Mouse (Mus musculus) embryo, embryonic 10.5 days (tissue): Measurements from ENCODE around the gene Ssr2.
A peak's percentile ranks its signal among the peaks of the same experiment; 100 is the strongest.
"Not testable (repeated sequence)": the region's sequence is repeated elsewhere in the genome, so short reads cannot be mapped to it uniquely, and the experiment has no call there.

Source experiments
- DNase-seq: peaks from one replicate; pipeline ENCODE4 v3.0.0-alpha.2; 2015; ENCODE audit warnings: low spot score

The Ssr2 gene

DNA sequence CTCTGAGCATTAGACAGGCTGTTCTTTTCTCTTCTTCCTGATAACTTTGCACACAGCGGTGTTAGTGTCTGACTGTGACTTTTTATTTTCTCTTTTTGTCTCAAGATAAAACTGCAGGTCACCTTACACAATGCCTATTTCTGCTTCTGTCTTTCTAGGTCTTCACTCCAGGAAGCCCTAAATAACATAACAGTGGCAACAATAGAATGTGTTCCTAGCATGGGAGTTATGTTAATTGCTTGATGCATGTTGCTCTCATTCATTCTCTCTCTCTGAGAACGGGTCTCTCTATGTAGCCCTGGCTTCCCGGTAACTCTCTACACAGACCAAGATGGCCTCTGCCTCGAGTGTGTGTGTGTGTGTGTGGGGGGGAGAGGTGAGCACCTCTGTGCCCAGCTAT lies 26.8 kb downstream of the Ssr2 start:
- DNase-seq: no peak

DNA sequence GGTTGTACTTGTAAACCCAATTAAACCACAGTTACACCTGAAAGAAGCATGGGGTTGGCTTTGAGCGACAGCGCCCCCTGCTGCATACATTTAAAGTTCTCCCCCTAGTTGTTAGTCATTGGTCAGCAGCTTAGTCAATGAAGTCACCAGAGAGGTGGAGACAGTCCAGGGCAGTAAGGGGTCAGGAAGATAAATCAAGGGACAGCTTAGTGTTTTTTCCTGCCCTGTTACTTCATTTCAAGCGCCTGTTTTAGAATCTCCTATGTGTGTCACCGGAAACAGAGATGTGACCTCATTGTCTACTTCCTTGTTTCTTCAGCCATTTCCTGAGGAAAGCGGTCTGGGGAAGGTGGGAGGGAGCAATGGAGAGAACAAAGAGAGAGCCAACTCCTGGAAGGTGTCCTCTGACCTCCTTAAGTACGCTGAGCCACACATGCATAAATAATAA lies 28.1 kb downstream of the Ssr2 start:
- peak; percentile 79 for DNase-seq

DNA sequence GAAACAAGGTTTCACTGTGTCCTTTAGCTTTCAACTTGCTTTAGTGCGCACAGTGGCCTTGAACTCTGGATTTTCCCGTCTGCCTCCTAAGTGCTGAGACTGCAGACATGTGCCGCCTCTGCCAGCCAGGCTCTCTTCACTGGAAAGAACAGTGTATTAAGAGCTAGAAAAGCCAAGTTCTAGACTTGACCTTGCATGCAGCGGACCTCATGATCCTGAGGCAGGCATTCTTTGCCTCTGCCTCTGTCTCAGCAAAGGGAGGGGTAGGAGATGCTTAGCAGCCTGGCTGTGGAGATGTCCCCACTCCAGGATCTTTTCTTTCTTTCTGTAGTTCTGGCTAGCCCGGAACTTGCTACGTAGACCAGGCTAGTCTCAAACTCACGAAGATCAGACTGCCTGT lies 29.2 kb downstream of the Ssr2 start:
- DNase-seq: no peak

DNA sequence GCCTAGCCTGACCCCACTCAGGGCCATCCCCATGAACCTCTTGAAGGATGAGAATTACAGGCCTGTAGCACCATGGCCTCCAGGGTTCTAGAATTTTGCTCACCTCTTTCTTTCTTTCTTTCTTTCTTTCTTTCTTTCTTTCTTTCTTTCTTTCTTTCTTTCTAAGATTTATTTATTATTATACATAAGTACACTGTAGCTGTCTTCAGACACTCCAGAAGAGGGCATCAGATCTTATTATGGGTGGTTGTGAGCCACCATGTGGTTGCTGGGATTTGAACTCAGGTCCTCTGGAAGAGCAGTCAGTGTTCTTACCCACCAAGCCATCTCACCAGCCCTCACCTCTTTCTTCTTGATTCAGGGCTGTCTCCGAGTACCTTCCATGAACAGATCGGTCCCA lies 30.0 kb downstream of the Ssr2 start, which contains the start of gene Arhgef2:
Arhgef2 (plus strand) TSS at position 301 of the 400 bp plus-strand sequence.
- DNase-seq: not testable (repeated sequence)

DNA sequence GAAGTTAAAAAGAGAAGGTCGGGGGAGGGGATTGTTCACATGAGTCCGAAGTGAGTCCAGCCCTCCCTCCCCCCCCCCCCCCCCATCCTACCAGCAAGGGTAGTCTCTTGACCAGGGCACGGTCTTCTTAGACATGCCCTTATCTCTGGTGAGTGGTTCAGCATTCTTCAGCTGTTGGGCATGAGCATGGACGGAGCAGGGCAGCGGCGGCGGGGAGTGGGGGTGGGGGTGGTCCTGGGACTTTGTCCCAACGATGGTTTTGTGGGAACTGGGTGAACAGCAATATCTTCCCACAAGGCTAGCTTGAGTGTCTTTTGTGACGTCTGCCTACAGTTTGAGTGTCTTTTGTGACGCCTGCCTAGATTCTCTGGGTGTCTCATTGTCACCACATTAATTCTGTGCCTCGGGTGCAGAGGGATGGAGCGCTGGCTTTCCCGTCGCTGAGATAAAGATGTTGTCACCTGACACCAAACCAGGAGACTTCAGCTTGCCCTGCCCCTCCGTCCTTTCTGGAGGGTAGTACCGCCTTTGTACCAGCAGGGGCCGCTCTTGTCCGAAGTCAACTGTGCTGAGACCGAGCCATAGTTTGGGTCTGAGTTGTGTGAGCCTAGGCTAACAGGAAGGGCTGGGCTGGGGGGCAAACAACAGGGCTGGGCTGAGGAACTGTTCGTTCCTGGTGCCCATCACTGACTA lies 31.5 kb downstream of the Ssr2 start:
- DNase-seq: peak; percentile 95

DNA sequence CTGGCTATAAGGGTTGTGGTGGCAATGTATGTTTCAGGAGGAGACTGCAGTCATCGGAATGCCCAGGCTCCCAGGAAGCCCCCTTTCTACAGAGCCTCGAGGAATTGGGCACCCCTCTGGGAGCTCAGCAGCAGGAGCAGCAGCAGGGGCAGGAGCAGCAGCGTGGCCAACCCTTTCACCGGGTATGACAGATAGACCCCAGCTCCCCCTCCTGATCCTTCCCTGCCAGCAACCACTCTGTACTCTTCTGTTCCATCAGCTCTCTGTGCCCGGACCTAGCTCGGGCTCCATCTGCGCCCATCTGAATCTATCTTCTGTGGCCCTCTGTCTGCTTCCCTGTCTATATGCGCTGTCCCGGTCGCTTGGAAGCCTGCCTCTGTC lies 32.1 kb downstream of the Ssr2 start:
- DNase-seq: no peak

DNA sequence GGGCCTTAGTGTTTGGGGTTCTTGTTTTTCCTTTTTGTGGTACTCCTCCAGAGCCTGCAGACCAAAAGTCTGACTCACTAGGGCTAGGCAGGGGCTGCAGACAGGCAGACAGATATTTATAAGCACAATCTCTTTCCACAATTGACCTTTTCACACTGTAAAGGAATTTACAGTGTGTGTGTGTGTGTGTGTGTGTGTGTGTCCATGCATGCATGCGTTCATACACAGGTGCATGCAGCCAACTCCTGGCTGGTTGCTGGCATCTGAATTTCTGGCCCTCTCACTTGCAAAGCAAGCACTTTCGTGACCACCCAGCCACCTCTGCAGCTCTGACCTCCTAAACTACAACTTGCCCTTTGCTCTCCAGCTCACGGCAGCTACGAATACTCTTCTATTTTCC lies 33.4 kb downstream of the Ssr2 start:
- no peak for DNase-seq

DNA sequence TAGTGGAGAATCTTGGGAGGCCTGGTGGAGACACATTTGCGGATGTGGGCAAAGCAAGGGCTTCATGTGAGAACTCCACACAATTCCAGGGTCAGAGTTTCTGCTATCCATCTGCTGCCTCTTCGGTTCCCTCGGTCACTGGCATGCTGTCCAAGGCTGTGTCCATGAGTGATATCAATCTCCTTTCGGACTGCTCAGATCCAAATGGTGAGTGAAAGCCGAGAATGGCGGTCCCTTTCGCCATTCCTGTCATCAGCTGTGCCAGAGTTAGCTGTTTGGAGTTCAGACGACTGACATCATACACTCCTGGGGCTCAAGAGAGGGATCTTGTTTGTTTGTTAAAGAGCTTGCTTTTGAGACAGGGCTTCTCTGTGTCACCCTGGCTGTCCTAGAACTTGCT lies 38.7 kb downstream of the Ssr2 start:
- DNase-seq: no peak

DNA sequence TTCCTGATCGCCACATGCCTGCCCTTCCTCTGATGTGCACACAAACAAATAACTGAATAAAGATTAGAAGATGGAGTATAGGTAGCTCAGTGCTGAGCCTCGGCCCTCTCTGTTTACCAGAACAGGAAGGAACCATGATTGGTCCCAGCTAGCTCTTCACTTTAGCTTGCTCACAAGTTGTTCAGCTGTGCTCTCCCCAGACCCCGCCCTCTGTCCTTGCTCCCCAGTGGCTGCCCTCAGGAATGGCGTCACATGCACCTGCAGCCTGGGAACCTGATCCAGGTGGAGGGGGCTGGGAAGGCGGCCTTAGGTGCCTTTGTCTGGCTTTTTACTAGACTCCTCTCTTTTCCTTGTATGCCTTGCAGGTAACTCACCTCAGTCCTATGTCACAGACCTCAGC lies 39.4 kb downstream of the Ssr2 start:
- no peak for DNase-seq

DNA sequence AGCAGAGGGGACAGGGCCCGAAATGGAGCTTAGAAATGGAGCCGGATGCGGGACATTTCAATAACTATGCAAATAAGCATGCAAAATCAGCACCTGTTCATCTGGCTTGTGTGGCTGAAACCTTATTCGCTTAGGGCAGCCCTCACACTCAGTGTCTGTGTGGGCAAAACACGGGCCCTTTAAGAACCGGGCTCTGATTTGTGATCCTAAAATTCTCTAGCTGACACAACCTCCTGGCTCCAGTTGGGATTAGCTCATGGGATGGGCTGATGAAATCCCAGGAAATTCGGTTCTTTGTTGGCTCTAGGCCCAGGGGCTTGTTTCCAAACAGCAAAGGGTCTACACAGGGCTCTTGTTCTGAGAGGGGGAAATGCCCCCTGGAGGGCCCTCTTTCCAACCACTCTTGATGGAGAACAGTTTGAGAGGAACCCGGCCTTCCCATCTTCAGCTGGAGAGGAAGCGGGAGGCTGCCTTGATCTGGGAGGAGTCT lies 40.3 kb downstream of the Ssr2 start:
- DNase-seq: no peak

DNA sequence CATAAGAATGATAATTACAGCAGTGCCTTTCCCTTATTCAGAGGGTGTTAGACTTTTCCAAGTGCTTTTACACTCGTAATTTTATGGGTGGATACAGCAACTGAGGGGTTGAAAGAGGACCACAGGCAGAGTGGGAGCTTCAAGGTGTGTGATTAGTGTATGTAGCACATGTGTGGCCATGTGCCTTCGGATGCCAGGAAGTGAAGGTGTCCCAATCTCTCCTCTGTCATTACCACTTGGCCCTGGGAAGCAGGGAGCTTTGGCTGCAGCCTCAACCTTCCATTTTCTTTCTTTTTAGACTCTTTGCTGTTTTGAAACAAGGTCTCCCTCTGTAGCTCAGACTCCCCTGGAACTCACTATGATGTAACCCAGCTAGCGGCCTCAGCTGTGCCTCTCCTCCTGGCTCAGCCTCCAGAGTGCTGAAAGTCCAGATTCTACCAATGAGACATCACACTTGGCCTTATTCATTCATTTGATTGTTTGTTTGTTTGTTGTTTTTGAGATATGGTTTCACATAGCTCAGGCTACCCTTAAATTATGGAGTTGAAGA lies 41.4 kb downstream of the Ssr2 start:
- no peak for DNase-seq

DNA sequence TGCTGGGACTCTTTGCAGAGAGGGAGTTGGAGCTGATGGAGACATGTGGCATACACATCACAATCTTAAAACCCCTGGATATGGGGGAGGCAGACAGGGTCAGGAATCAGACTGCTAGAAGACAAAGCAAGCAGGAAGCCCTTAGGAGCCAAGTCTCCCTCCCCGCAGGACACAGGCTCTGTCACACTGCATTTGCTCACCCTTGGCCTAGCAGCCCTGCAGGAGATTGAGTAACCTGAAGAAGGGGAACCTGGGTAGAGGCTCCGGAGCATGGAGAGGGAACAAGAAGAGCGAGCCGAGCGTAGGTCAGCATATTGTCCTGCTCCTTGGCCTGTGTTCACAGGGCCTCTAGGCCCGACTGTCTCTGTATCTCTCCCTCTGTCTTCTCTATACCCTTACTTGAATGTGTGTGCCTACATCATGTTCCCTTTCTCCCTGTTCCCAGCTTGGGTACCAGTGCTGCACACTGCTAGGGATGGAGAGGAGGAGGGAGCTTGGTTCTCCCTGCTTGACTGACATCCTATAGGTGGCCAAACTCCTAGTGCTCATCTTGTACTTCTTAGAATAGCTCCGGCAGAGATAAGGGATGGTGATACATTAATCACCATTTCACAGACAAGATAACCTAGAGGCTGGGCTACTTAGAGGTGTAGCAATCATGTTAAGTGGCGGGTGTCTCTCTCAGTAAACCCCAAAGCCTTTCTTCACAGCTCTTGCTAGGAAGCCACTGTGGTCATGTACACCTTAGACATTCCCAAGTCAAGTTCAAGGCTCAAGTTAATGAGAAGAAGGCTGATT lies 42.6 kb downstream of the Ssr2 start:
- DNase-seq: no peak

DNA sequence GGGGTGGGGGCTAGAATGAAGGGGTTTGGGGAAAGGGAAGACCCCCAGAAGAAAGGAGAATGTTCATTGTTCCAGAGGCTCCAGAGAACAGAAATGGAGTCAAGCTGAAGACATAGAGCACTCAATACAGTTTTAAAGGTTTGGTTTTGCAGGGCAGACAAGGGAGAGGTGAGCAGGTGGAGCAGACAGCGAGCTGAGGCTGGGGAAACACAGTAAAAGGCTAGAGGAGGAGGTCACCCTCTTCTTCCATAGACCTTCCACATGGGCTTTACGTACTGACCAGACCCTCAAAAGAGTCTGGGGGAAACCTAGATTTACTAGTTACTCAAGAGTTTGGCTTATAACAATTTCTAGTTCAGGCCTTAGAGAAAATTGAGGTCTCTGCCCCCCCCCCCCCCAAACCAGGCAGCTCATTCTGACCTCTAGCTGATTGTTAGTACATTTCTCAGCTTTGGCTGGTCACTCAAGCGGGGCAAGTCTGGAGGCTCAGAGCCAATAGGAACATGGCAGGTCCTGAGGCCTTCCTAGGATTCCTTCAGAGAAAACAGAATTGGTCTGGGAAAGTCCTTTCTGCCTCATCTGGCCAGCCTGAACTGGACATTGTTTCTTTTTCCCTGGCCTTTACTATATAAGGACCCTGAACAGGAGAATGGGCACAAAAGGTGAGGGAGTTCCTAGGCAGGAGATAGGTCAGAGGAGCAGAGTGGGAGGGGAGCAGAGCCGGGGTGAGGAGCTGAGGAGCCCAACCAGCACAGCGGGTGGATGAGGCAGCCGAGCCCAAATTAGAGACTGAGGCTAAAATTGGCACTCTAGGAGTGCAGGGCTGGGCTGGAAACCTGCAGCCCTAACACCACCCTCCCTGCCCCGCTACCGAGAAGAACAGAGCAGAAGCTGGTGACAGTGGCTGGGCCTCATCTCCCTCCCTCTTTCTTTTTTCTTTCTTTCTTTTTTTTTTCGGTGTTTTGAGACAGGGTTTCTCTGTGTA lies 43.7 kb downstream of the Ssr2 start:
- no peak for DNase-seq

DNA sequence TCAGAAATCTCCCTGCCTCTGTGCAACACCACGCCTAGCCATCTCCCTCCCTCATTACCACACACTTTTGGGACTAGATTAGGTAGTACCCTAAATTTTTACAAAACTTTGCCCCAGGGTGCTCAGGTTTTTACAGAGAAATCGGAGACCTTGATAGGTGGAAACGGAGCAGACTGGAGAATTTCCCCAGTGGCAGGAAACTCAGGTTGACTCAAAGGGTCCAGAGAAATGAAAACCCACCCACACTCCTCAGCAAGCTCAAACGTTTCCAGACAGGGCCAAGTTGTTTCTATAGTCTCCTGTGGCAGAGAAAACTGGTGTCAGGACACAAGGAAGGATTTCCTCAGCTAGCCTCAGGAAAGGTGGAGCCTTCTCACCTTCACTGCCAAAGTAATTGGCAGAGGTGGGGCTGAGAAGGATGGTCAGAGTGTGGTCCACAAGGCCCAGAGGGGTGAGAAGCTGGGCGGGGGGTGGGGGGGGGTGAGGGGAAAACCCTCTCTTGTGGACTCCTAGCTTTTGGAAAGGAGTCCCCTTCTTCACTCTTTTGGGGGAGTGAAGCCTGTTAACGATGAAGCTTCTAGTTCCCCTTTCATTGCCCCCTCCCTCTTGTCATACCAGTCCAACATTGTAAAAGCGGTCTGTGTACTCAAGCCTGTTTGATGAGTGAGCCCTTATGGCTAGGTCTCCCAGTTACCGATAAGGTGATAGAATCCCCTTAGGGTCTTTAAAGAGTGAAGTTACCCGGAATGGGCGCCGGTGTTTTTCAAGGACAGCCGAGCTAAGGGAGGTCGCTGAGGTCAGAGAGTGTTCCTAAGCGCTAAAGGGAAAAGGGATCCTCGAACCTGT lies 44.7 kb downstream of the Ssr2 start:
- no peak for DNase-seq

DNA sequence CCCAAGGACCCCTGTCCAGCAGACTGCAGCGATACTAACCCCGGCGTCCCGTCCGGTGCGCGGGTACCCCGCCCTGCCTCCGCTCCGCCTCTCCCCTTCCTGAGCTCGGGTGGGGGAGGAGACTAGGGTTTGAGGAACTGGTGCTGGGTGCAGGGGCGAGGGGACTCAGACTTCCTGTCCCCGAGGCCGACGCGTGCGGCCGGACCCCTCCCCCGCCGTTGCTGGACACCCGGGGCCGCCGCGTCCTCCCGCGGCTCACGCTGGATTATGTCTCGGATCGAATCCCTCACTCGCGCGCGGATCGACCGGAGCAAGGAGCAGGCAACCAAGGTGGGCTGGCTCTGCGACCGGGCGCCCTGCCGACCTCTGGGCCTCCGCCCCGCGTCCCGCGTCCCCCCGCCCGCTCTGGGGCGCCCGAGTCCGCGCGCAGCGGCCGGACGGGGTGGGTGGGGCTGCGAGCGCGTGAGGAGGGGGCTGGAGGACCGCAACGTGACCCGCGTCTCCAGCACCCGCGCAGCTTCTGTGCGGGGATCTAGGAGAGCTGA lies 45.4 kb downstream of the Ssr2 start:
- peak; percentile 88 for DNase-seq

DNA sequence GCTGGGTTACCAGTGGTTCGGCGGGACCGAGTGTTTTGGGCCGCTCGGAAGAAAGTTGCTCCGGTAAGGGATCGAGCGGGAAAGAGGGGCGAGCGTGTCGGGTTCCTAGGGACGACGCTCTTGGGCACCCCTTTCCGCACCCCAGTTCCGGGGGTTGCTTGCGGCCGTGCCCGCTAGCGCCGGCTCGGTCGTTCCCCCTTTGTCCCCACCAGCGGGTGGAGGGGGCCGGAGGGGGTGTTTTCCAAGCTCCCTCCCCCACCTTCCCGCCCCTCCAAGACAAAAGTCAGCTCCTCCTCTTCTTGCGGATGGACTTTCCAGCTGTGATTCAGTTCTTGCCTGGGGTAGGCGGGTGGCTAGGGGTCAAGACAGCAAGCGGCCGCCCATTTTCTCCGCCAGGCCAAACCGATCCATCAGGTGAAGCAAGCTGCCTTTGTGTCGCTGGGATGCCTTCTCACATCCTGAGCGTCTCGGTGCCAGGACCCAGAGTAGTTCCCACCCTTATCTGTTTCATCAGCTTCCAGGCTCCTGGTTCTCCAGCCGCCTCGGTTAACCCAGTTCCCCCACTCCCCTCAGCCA lies 45.9 kb downstream of the Ssr2 start:
- peak; percentile 83 for DNase-seq

DNA sequence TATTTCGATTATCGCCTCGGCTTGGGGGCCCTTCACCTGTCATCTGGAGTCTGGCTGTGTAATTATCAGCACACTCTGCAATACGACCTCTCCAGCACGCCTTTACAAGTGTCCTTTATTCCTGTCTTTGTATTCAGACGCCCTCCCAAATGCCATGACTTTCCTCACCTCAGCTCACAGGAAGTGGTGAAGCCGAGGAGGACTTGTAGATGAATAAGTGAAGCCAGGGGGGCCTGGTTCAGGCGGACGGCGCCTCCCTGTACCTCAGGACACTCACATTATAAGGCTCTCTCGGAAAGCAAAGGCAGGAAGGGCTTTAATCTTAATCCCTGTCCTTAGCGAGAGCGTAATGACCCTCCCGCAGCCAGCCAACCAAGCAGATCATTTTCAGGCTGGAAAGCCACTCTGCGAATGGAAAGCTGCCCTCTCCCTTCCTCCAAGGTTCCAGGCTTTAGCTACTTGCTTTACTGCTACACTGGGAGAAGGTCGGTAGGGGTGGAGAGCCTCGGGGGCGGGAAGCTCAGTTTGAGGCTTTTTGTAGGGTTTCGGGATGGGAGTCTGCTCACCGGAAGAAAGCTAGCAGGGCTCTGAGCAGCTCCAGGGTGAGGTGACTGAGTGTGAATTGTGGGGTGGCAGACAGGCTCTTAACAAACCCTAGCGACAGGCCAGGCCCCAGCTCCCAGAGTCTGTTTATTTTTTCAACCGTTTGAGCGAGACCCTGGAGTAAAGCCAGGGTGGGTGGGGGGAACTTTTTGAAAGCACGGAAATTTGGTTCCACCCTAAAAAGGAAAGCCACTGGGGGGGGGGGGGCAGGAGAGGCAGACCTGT lies 46.7 kb downstream of the Ssr2 start:
- DNase-seq: peak; percentile 67

DNA sequence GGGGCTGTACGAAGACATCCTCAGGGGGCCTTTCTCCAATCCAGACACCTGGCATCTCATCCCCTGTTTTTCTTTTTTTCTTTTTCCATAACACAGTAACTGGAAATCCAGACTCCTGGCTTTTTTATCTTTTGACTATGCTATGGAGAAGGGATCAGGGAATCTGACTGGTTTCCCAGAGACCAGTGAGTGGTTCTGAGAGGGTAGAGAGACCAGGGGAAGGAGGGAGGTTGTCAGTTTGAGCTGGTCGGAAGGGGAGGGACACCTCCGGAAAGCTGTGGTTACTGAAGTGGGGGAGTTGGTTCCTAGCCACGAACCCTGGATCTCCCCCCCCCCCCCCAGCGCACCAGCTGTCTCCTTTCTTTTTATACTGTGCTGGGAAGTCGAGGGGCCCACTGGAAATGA lies 47.3 kb downstream of the Ssr2 start:
- peak; percentile 54 for DNase-seq
